Mouse (Mus musculus): ENCODE data around the gene Gipr. TPM values are rescaled to one million over a fixed set of nuclear protein-coding genes. Genes with fewer than 3 reads are reported as not detected.

The Gipr gene
- polyA plus RNA-seq, 1 experiment: 0.08 TPM

DNA sequence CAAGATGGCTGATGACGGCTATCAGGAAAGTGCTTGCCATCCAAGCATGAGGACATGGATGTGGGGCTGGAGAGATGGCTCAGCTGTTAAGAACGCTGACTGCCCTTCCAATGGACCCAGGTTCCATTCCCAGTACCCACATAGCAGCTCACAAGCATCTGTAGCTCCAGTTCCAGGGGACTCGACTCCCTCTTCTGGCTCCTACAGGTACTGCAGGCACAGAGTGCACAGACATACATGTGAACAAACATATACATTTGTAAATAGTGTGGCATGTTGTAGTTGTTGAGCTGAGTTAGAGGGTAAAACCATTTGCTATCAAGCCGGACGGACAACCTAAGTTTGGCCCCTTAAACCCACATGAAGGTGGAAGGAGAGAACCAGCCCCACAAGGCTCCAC, 44.1 kb upstream of the Gipr start:
- TF ChIP-seq POLR2A (IDR thresholded peaks at IDR 0.05; ENCODE audit: low read depth, low read length) (no peak), CTCF (IDR thresholded peaks at IDR 0.05; ENCODE audit: extremely low read depth, insufficient read depth, insufficient read length, insufficient replicate concordance) (no peak)
- Histone ChIP-seq H3K27me3 (ENCODE audit: control insufficient read depth, insufficient read depth, low read length) (peaks cover 4% of the 10 kb centered on the region; the same call in 1 of the 2 replicates), H3K4me3 (ENCODE audit: extremely low read depth, insufficient read depth, insufficient read length) (no peak overlapping the region), H3K36me3 (ENCODE audit: control insufficient read depth, insufficient read depth, low read length) (no peaks in the 10 kb centered on the region), H3K27ac (ENCODE audit: insufficient read depth, low read length) (no peak overlapping the region), H3K4me1 (ENCODE audit: control insufficient read depth, insufficient read depth, insufficient read length) (no peaks in the 10 kb centered on the region)
- DNase-seq (ENCODE audit: low read depth in 1 of 2, low spot score in 2 of 2): no peak
- WGBS: 93% methylated on average over 5 of the region's 5 CpGs

DNA sequence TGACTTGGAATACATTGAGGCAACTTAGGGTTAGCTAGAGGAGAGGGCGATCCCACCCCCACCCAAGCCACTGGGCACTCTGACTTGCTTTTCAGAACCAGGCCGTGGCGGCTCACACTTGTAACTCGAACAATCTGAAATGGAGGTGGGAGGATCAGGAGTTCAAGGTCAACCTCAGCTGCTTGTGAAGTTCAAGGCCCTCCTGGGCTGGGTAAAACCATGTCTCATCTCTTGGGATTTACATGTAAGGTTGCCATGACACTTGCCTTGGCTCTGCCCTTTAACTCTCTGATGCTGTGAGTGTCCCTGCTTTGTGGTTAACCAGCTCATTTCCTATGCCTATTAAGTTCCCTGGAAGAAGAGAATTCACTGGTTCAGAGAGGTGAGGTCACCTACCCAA, 43.6 kb upstream of the Gipr start:
- TF ChIP-seq CTCF (IDR thresholded peaks at IDR 0.05; ENCODE audit: extremely low read depth, insufficient read depth, insufficient read length, insufficient replicate concordance) (no peak), POLR2A (IDR thresholded peaks at IDR 0.05; ENCODE audit: low read depth, low read length) (no peak)
- no peaks in the 10 kb centered on the region for H3K4me1 ChIP-seq (ENCODE audit: control insufficient read depth, insufficient read depth, insufficient read length)
- peaks cover 4% of the 10 kb centered on the region; the same call in 1 of the 2 replicates for H3K27me3 ChIP-seq (ENCODE audit: control insufficient read depth, insufficient read depth, low read length)
- H3K36me3 ChIP-seq (ENCODE audit: control insufficient read depth, insufficient read depth, low read length): no peaks in the 10 kb centered on the region
- no peak overlapping the region for H3K27ac ChIP-seq (ENCODE audit: insufficient read depth, low read length)
- no peak overlapping the region for H3K4me3 ChIP-seq (ENCODE audit: extremely low read depth, insufficient read depth, insufficient read length)
- no peak for DNase-seq (ENCODE audit: low read depth in 1 of 2, low spot score in 2 of 2)
- WGBS: 77% methylated on average over 4 of the region's 4 CpGs

DNA sequence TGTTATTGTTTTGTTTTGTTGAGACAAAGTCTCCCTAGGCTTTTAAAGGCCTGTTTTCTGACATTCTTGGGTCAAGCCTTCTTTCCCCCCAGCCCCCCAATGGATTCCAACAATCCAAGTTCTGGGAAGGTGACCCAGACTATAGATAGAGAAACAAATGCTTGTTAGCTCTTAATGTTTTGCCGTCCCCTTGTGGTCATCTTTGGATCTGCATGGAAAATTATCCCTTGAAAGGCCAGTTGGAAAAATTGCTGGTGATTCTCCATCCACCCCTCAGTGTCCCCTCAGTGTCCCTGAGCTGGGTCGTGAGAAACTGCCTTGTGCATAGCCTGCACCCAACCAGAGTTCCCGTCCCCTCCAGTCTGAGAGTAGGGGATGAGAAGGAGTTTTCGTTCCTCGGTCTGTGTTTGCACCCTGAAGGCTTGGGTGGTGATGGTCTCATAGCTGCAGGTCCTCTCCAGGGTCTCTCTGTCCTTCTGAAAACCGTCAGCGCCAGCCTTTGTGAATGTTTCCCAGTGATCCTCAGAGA, 43.1 kb upstream of the Gipr start:
- Histone ChIP-seq H3K36me3 (ENCODE audit: control insufficient read depth, insufficient read depth, low read length) (no peaks in the 10 kb centered on the region), H3K4me1 (ENCODE audit: control insufficient read depth, insufficient read depth, insufficient read length) (no peaks in the 10 kb centered on the region), H3K27ac (ENCODE audit: insufficient read depth, low read length) (no peak overlapping the region), H3K27me3 (ENCODE audit: control insufficient read depth, insufficient read depth, low read length) (peaks cover 4% of the 10 kb centered on the region; the same call in 1 of the 2 replicates), H3K4me3 (ENCODE audit: extremely low read depth, insufficient read depth, insufficient read length) (no peak overlapping the region)
- no peak for TF ChIP-seq CTCF (IDR thresholded peaks at IDR 0.05; ENCODE audit: extremely low read depth, insufficient read depth, insufficient read length, insufficient replicate concordance)
- 75% methylated on average over 7 of the region's 7 CpGs for WGBS
- DNase-seq (ENCODE audit: low read depth in 1 of 2, low spot score in 2 of 2): no peak

- Histone ChIP-seq H3K36me3 (ENCODE audit: control insufficient read depth, insufficient read depth, low read length) (no peaks in the 10 kb centered on the region), H3K4me1 (ENCODE audit: control insufficient read depth, insufficient read depth, insufficient read length) (no peaks in the 10 kb centered on the region), H3K27me3 (ENCODE audit: control insufficient read depth, insufficient read depth, low read length) (peaks cover 4% of the 10 kb centered on the region; the same call in 1 of the 2 replicates), H3K4me3 (ENCODE audit: extremely low read depth, insufficient read depth, insufficient read length) (no peak overlapping the region), H3K27ac (ENCODE audit: insufficient read depth, low read length) (no peak overlapping the region)
- DNase-seq (ENCODE audit: low read depth in 1 of 2, low spot score in 2 of 2): no peak
- TF ChIP-seq POLR2A (IDR thresholded peaks at IDR 0.05; ENCODE audit: low read depth, low read length): no peak
- no peak for TF ChIP-seq CTCF (IDR thresholded peaks at IDR 0.05; ENCODE audit: extremely low read depth, insufficient read depth, insufficient read length, insufficient replicate concordance)
- 90% methylated on average over 13 of the region's 13 CpGs for WGBS
Observed at GRCm38 (mm10) chr7:19208201-19208910, 42.4 kb upstream of the Gipr start.

DNA sequence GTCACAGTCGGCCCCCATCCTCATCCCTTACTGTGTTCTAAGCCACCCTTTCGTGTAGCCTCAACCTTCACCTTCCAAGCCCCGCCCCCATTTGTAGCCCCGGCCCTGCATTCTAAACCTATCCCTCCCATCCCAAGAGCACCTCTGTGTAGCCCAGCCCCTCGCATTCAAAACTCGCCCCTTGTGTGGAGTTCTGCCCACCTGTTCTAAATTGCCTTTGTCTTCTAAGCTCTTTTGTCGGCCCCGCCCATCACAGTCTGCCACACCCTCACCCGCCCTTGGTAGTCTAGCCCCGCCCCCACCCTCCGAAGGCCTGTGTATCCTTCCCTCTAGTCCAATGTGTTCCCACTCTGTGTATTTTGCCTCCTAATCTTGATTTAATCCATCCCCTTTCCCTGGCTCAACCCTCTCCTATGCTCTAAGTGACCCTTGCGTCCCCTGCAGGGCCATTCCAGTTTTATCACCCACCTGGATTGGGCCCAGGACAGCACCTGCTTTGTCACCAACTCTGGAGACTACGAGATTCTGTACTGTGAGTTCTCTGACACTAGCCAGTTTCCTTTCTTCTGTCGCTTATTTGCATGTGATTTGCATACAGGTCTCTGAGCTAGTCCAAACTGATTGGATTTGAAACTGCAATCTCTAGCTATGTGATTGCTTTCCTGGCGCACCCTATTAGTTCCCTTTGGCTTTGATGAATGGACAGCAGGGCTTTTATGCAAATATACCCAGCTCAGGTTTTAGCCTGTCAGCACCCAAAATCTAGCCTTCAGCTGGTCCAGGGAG, 36.3 kb upstream of the Gipr start:
- 83% methylated on average over 15 of the region's 15 CpGs for WGBS
- H3K27ac ChIP-seq (ENCODE audit: insufficient read depth, low read length): no peak overlapping the region

GRCm38 (mm10) chr7:19201660-19202059, 35.7 kb upstream of the Gipr start:
- H3K4me1 ChIP-seq (ENCODE audit: control insufficient read depth, insufficient read depth, insufficient read length): no peaks in the 10 kb centered on the region
- no peak for DNase-seq (ENCODE audit: low read depth in 1 of 2, low spot score in 2 of 2)
- H3K27ac ChIP-seq (ENCODE audit: insufficient read depth, low read length): no peak overlapping the region
- no peak overlapping the region for H3K4me3 ChIP-seq (ENCODE audit: extremely low read depth, insufficient read depth, insufficient read length)
- H3K36me3 ChIP-seq (ENCODE audit: control insufficient read depth, insufficient read depth, low read length): no peaks in the 10 kb centered on the region; the same call in 1 of the 2 replicates
- no peaks in the 10 kb centered on the region for H3K27me3 ChIP-seq (ENCODE audit: control insufficient read depth, insufficient read depth, low read length)
- TF ChIP-seq CTCF (IDR thresholded peaks at IDR 0.05; ENCODE audit: extremely low read depth, insufficient read depth, insufficient read length, insufficient replicate concordance) (no peak), POLR2A (IDR thresholded peaks at IDR 0.05; ENCODE audit: low read depth, low read length) (no peak)
- 86% methylated on average over 15 of the region's 15 CpGs for WGBS

More for the DNA sequence above, 36.3 kb upstream of the Gipr start:
- H3K27me3 ChIP-seq (ENCODE audit: control insufficient read depth, insufficient read depth, low read length): no peaks in the 10 kb centered on the region
- no peak for TF ChIP-seq POLR2A (IDR thresholded peaks at IDR 0.05; ENCODE audit: low read depth, low read length)
- no peaks in the 10 kb centered on the region; the same call in 1 of the 2 replicates for H3K36me3 ChIP-seq (ENCODE audit: control insufficient read depth, insufficient read depth, low read length)
- H3K4me1 ChIP-seq (ENCODE audit: control insufficient read depth, insufficient read depth, insufficient read length): no peaks in the 10 kb centered on the region
- no peak overlapping the region for H3K4me3 ChIP-seq (ENCODE audit: extremely low read depth, insufficient read depth, insufficient read length)
- no peak for DNase-seq (ENCODE audit: low read depth in 1 of 2, low spot score in 2 of 2)

All from spleen, adult 2 months (tissue).